Mouse (Mus musculus) spleen, adult 2 months (tissue): Measurements from ENCODE around the gene Kcnh7.

Experiments used
- CTCF ChIP-seq: fragments of 200-500 bp; IDR thresholded peaks from 2 replicates; pipeline ENCODE4 v1.5.1; 2011; ENCODE audit warnings: mild to moderate bottlenecking, inconsistent platforms; ENCODE audit not compliant: insufficient read depth, insufficient read length, insufficient replicate concordance; ENCODE audit errors: extremely low read depth
- POLR2A ChIP-seq: fragments of 200-500 bp; IDR thresholded peaks from 2 replicates; pipeline ENCODE4 v1.6.1; 2011; ENCODE audit warnings: low read depth, low read length, inconsistent platforms

DNA sequence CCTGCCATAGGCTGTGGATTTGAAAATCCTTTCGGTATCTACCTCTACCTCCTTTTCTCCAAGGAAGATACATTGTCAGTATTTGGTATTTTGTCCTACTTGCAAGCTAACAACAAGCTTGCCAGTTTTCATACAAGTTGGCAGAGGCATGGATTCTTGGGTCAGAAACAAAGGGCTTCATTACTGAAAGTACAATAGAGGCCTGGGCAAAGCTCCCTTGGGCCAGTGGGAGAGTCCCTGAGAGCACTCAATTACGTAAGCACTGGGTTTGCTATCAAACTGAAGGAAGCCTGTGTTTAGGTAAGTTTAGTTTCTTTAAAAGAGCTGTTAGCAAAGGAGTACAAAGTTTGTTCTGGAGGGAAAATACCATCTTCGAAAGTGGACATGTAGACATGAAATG, 521.5 kb downstream of the Kcnh7 start:
- TF ChIP-seq CTCF (no peak), POLR2A (no peak)
